Mouse (Mus musculus) liver (tissue): ENCODE measurements around the gene 6030408B16Rik.

ENCODE experiments used
- DNase-seq: peaks from one replicate; pipeline ENCODE4 v3.0.0-alpha.2; 2020; ENCODE audit warnings: mixed read lengths

The 6030408B16Rik gene

GRCm38 (mm10) chr15:101298550-101298949 lies 5.5 kb downstream of the 6030408B16Rik start:
- peak; percentile 31 for DNase-seq

- no peak for DNase-seq
Measured at GRCm38 (mm10) chr15:101299480-101299960, 6.5 kb downstream of the 6030408B16Rik start.

DNA sequence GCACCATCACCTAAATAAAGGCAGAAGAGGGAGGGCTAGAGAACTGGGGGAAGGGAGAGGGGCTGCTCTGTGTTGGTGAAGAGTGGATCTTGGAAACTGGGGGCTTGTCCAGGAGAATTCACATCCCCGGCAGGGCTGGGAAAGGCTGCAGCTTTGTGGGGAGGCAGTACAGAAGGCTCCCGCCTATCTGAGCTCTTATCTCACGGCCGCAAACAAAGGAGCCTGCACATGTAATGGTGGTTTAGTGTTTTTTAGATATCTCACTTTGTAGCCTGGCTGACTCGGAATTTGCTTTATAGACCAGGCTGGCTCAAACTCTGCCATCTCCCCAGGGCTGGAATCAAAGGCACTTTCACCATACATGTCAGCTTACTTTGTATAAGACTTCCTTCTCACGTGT lies 7.1 kb downstream of the 6030408B16Rik start:
- no peak for DNase-seq

GRCm38 (mm10) chr15:101302201-101302600 lies 9.2 kb downstream of the 6030408B16Rik start:
- no peak for DNase-seq

DNA sequence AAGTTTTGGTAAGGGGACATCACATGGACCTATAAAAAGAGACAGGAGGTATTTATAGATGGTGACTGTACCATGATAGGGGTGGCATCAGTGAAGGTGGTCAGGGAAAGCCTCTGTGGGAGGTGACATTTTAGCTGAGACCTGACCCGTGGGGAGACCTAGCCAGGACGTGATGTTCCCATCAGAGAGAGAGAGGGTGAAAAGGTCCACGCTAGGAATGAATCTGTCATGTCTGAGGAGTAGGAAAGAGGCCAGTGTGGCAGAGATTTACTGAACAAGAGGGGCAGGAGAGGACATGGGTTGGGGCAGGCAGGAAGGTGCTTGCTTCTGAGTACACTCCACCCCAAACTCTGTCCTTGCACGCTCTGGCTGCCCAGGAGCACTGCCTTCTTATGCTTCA lies 10.8 kb downstream of the 6030408B16Rik start:
- DNase-seq, result no peak

- DNase-seq, result no peak
Measured at GRCm38 (mm10) chr15:101306459-101306858, 13.4 kb downstream of the 6030408B16Rik start.

DNA sequence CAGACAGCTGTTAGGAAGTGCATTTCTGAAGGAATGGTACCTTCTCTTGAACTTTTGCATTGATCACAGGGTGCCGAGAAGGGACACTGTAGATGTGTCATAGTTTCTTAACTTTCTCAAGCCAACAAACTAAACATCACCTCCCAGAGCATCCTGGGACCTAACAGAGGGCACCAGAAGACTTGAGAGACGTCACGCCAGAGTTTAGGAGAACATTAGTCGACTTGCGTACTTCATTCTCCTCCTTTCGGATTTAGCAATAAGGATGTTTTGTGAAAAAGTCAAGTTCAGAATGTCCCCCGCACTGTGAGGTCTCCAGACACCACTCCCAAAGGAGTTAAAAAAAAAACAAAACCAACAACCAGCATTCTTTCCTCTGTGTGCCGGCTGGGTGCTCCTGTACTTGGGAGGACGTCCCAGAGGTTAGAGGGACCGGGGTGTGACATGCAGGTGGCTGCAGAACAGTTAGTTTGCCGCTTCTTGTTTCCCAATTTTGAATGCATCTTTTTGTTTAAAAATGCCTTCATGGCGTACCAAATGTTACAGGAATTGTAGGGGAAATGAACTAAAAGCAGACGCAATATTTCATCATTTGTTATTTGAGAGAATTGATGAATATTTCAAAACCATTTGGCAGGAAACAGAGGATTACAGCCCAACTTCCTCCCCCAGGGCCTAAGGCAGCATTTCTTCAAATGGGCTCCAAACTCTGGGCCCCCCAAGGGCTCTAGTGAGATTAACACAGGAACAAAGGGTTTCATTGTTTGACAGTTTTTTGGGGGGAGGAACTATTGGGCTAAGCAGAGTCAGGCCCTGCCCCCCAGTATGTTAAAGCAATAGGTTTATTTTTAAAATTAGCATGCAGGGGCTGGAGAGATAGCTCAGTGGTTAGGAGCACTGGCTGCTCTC lies 15.7 kb downstream of the 6030408B16Rik start:
- no peak for DNase-seq

DNA sequence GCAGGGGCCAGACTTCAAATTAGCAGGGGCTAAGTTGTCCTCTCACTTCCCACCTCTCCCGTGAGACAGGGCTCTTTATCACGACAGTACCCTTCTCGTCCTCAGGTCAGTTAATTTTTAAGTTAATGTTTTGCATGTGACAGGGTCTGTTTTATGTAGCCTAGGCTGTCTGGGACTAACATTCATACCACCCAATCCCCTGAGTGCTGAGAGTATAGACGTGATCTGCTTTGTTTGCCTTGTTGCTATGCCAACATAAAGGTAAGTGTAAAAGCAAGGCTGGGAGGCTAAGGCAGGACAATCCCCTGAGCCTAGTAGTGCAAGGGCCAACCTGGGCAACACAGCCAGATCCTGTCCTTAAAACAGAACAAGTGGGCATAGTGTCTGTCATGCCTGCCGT lies 16.5 kb downstream of the 6030408B16Rik start:
- no peak for DNase-seq

- DNase-seq, result no peak
Measured at GRCm38 (mm10) chr15:101311087-101311770, 18.2 kb downstream of the 6030408B16Rik start.

DNA sequence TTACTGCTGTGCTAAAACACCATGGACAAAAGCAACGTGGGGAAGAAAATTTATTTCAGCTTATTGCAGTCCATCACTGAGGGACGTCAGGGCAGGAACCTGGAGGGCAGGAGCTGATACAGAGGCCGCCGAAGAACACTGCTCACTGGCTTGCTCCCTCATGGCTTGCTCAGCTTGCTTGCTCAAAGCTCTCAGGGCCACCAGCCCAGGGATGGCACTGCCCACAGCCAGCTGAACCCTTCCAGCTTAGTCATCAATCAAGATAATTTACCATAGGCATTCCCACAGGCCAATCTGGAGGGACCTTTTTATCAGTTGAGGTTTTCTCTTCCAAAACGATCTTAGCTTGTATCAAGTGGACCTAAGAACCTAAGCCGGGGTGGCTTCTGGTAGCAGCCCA lies 19.0 kb downstream of the 6030408B16Rik start:
- no peak for DNase-seq

- DNase-seq, result no peak
Measured at GRCm38 (mm10) chr15:101315378-101315777, 22.4 kb downstream of the 6030408B16Rik start.

DNA sequence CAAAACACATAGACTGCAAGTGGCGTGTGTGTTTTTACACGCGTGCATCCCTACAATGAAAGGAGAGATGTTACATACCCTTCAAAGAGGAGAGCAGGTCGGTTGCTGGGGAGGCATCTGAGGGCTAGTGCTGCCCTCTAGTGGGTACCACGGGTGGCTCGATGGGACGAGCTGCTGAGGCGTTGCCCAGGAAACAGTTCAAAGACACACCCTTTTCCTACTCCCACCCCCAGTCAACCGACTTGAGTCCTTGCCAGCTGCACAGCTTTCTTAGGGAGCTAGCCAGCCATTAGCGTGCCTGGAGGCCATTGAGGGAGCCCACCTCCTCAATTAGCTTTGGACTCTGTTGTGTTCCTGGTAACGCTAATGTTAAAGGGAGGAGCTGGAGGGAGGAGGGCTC lies 22.8 kb downstream of the 6030408B16Rik start:
- peak; percentile 81 for DNase-seq

GRCm38 (mm10) chr15:101316279-101316912 lies 23.4 kb downstream of the 6030408B16Rik start:
- no peak for DNase-seq

DNA sequence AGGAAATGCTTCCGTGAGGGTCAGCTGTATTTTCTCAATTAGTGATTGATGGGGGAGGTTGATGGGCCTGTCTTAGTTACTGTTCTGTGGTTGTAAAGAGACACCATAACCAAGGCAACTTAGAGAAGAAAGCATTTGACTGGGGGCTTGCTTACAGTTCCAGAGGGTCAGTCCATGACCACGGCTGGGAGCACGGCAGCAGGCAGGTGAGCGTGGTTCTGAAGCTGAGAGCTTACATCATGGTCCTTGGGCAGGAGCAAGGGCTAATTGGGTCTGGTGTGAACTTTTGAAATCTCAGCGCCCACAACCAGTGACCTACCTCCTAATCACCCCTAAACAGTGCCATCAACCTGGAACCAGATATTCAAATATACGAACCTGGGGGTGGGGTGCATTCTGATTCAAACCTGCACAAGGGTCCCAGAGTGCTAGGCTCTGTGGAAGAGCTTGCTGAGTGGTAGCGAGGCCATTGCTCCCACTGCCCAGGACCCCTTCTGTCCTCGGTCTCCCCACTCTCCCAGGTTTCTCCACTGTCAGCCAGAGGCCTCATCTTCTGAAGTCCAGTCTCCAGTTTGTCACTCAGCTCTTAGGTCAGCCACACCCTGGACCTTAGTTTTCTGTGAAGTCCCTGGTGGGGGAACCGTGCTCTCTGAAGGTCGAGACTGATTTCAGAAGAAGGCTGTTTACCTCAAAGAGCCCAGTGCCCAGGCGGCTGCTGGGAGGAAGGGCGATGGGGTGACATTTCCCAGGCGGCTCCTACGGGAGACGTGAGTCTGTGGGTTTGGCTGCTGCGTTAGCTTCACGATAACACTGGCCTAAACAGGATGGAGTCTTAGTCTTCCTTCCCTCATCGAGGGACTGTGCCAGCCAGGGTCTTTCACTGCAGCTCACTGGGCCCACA lies 24.2 kb downstream of the 6030408B16Rik start:
- DNase-seq, result no peak

DNA sequence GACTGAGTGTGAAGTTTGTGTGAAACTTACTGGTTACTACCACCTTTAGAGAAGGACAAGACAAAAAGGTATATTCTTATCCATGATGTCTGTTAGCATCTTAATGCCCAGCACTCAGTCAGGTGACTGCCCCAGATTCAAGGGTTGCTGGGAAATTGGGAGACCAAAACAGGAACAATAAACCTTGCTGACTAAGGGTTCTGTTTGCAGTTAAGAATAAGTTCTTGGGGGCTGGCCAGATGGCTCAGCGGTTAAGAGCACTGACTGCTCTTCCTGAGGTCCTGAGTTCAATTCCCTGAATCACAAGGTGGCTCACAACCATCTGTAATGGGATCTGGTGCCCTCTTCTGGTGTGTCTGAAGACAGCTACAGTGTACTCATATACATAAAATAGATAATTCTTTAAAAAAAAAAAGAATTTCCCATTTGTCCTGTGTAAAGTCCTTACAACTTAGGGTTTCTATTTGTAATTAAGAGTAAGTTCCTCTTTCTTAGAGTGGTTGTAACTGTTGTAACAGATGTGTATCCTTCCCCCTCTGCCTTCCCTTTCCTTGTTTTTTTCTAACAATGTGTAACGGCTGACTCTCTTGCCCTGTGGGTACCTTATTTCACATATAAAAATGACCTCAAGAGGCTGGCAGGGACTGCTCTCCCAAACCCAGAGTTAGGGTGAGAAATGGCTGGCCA lies 24.9 kb downstream of the 6030408B16Rik start:
- DNase-seq, result no peak

DNA sequence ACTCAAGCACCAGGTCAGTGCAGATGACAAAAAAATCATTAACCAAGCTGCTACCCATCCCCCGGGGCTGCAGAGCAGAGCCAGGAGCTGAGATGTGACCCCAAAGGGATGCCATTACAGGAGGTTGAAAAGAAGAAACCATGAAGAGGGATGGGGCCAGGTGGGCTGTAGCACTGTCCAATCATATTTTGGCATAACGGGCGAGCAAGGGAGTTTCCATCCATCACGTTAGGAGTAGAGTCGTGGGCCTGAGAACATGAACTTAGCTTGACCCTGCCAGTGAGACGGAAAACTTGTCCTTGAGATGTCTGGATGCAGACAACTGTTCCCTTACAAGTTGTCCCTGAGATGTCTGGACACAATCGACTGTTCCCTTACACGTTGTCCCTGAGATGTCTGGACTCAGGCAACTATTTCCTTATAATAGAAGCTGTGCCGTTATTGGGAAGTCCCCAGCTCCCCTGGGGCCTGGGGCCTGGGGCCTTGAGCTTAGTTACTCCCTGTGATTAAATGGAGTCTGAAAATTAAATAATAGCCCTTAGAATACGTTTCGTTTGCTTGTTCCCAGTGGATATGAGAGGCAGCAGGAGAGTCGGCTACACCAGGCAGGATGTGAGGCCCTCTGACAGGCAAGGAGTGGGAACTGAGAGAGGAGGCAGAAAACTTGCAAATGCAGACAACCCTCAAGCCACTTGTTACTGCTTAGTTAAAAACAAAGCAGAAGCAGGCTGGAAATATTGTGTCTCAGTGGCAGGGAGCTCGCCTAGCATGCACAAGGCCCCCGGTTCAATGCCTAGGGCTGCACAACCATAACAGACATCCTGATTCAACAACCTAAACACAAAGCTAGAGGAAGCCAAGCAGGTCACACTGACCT lies 26.1 kb downstream of the 6030408B16Rik start:
- no peak for DNase-seq

GRCm38 (mm10) chr15:101320010-101320617 lies 27.1 kb downstream of the 6030408B16Rik start:
- DNase-seq, result no peak

DNA sequence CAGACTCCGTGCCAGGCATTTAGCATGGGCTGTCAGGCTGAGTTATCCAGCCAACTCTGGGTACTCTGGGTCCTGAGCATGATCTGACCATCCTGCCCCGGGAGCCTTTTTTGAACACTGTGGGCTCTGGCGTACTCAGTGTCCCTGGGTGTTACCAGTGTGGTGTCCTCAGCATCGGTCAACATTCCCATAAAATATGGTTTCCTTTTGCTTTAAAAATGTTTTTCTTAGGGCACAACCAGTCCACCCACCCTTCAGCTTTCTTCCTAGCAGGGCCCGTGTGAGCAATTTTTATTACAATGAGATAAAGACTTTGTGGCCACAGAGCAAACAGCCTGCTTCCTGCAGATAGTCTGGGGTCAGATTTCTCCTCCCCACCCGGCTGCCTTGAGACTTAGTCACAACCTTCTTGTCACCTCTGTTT lies 27.6 kb downstream of the 6030408B16Rik start:
- peak; percentile 45 for DNase-seq

GRCm38 (mm10) chr15:101321126-101321525 lies 28.1 kb downstream of the 6030408B16Rik start:
- DNase-seq, result no peak

- no peak for DNase-seq
Measured at GRCm38 (mm10) chr15:101322106-101322505, 29.1 kb downstream of the 6030408B16Rik start.
